Mouse (Mus musculus) C2C12 (cell line): Measurements from ENCODE around the gene Slc22a20.

Experiments
- CEBPB ChIP-seq: IDR thresholded peaks from one replicate; pipeline ENCODE4 v1.6.1; 2011; ENCODE audit warnings: low read depth, mild to moderate bottlenecking, control low read depth, moderate library complexity
- CTCF ChIP-seq: IDR thresholded peaks from one replicate; pipeline ENCODE4 v1.5.1; 2011; ENCODE audit not compliant: control insufficient read depth, insufficient read depth, insufficient read length
- MAX ChIP-seq: IDR thresholded peaks from one replicate; pipeline ENCODE4 v1.6.1; 2011; ENCODE audit warnings: mild to moderate bottlenecking, control low read depth
- MYOD1 ChIP-seq: IDR thresholded peaks from one replicate; pipeline ENCODE4 v1.6.1; 2011; ENCODE audit warnings: low read depth; ENCODE audit not compliant: control insufficient read depth, insufficient read length
- MYOG ChIP-seq: IDR thresholded peaks from one replicate; pipeline ENCODE4 v1.6.1; 2011; ENCODE audit not compliant: control insufficient read depth, insufficient read length; ENCODE audit errors: extremely low read depth
- USF1 ChIP-seq: IDR thresholded peaks from one replicate; pipeline ENCODE4 v1.6.1; 2011; ENCODE audit warnings: low read depth, mild to moderate bottlenecking, control low read depth, moderate library complexity

- TF ChIP-seq CTCF = no peak
- no peak for TF ChIP-seq CEBPB
- TF ChIP-seq MYOD1 = no peak
- TF ChIP-seq MAX = no peak
- TF ChIP-seq MYOG = no peak
- no peak for TF ChIP-seq USF1
Measured at GRCm38 (mm10) chr19:6009137-6009536, 23.2 kb upstream of the Slc22a20 start.
